Mouse (Mus musculus): ENCODE results near the gene Reep6. TPM values are rescaled to one million over a fixed set of nuclear protein-coding genes. Genes with fewer than 3 reads are reported as not detected.

Reep6 gene
- total RNA-seq (2015) (0.16 and 0.96 TPM in 2 replicates), total RNA-seq (2017) (0.37 TPM in 1 of 2 replicates, not detected in the other)

GRCm38 (mm10) chr10:80329273-80330081 is at the start of gene Reep6, which contains the start of gene Pcsk4:
Gene Reep6 (plus strand): TSS chr10:80329953.
Gene Pcsk4 (minus strand): TSS chr10:80329498.
- ATAC-seq (ENCODE audit: poor library complexity, severe bottlenecking), result peak; percentile 93

- ATAC-seq (ENCODE audit: poor library complexity, severe bottlenecking), result no peak
Measured at GRCm38 (mm10) chr10:80281304-80281703, 48.4 kb upstream of the Reep6 start.

- peak; percentile 65 for ATAC-seq (ENCODE audit: poor library complexity, severe bottlenecking)
Measured at GRCm38 (mm10) chr10:80281921-80282371, 47.8 kb upstream of the Reep6 start.

GRCm38 (mm10) chr10:80282481-80283441 is 47.0 kb upstream of the Reep6 start:
- ATAC-seq (ENCODE audit: poor library complexity, severe bottlenecking), result no peak

GRCm38 (mm10) chr10:80285222-80286070 is 44.3 kb upstream of the Reep6 start:
- no peak for ATAC-seq (ENCODE audit: poor library complexity, severe bottlenecking)

- no peak for ATAC-seq (ENCODE audit: poor library complexity, severe bottlenecking)
Measured at GRCm38 (mm10) chr10:80288097-80288496, 41.7 kb upstream of the Reep6 start.

- no peak for ATAC-seq (ENCODE audit: poor library complexity, severe bottlenecking)
Measured at GRCm38 (mm10) chr10:80288657-80289056, 41.1 kb upstream of the Reep6 start.

GRCm38 (mm10) chr10:80292251-80293146 is 37.3 kb upstream of the Reep6 start, which contains the start of gene Rps15:
Gene Rps15 (plus strand): TSS chr10:80292453.
- peak; percentile 94 for ATAC-seq (ENCODE audit: poor library complexity, severe bottlenecking)

GRCm38 (mm10) chr10:80293325-80293724 is 36.4 kb upstream of the Reep6 start:
- ATAC-seq (ENCODE audit: poor library complexity, severe bottlenecking), result no peak

- no peak for ATAC-seq (ENCODE audit: poor library complexity, severe bottlenecking)
Measured at GRCm38 (mm10) chr10:80294311-80294710, 35.4 kb upstream of the Reep6 start.

GRCm38 (mm10) chr10:80294788-80295303 is 34.9 kb upstream of the Reep6 start:
- no peak for ATAC-seq (ENCODE audit: poor library complexity, severe bottlenecking)

- ATAC-seq (ENCODE audit: poor library complexity, severe bottlenecking), result peak; percentile 50
Measured at GRCm38 (mm10) chr10:80295618-80296425, 33.9 kb upstream of the Reep6 start, which contains the start of gene Apc2. Gene Apc2 (plus strand): TSS chr10:80295977.

GRCm38 (mm10) chr10:80296824-80297223 is 32.9 kb upstream of the Reep6 start:
- no peak for ATAC-seq (ENCODE audit: poor library complexity, severe bottlenecking)

GRCm38 (mm10) chr10:80297526-80298133 is 32.1 kb upstream of the Reep6 start:
- no peak for ATAC-seq (ENCODE audit: poor library complexity, severe bottlenecking)

GRCm38 (mm10) chr10:80298571-80299281 is 31.0 kb upstream of the Reep6 start:
- ATAC-seq (ENCODE audit: poor library complexity, severe bottlenecking), result no peak

- no peak for ATAC-seq (ENCODE audit: poor library complexity, severe bottlenecking)
Measured at GRCm38 (mm10) chr10:80299301-80299700, 30.5 kb upstream of the Reep6 start.

- ATAC-seq (ENCODE audit: poor library complexity, severe bottlenecking), result no peak
Measured at GRCm38 (mm10) chr10:80299824-80300223, 29.9 kb upstream of the Reep6 start.

All from megakaryocyte, adult 5-6 weeks (primary cell).